Mouse (Mus musculus): ENCODE results near the gene Tmem218. TPM values are rescaled to one million over a fixed set of nuclear protein-coding genes. Genes with fewer than 3 reads are reported as not detected.

Gene Tmem218
- polyA plus RNA-seq, 1 experiment from 2014 or later, result 10.3 TPM

Other genes with a start within 250 kb of the Tmem218 start
- 32.9 and 40.6 TPM in 2 replicates for gene Pknox2, start 60.8 kb upstream of the Tmem218 start, polyA plus RNA-seq (2015; fragmentation: Nextera tagmentation; extraction: Ambion mirVana)
- gene Slc37a2, start 47.5 kb downstream of the Tmem218 start, polyA plus RNA-seq (2015; fragmentation: Nextera tagmentation; extraction: Ambion mirVana), result 1.4 and 2.1 TPM in 2 replicates
- gene Ccdc15, start 140.2 kb downstream of the Tmem218 start, polyA plus RNA-seq (2015; fragmentation: Nextera tagmentation; extraction: Ambion mirVana), result 7.4 and 7.8 TPM in 2 replicates
- gene Hepacam, start 159.1 kb downstream of the Tmem218 start, polyA plus RNA-seq (2015; fragmentation: Nextera tagmentation; extraction: Ambion mirVana), result 24.9 and 28.7 TPM in 2 replicates
- gene Robo4, start 193.7 kb downstream of the Tmem218 start, polyA plus RNA-seq (2015; fragmentation: Nextera tagmentation; extraction: Ambion mirVana), result 4.6 and 8.2 TPM in 2 replicates
- gene Robo3, start 225.0 kb downstream of the Tmem218 start, polyA plus RNA-seq (2015; fragmentation: Nextera tagmentation; extraction: Ambion mirVana), result 13.0 and 14.1 TPM in 2 replicates